Mouse (Mus musculus) gastrocnemius, postnatal 25 days (tissue): ENCODE measurements around the gene Sh3d21. TPM values are rescaled to one million over a fixed set of nuclear protein-coding genes. Genes with fewer than 3 reads are reported as not detected.

Experiments
- DNase-seq: peaks from one replicate; pipeline ENCODE4 v3.0.0; 2022
- total RNA-seq, 2 experiments: library from RNA; stranded (reverse); gene quantifications; 1 replicate in 1 of 2; 2 replicates in 1 of 2; pipeline ENCODE4 v1.2.3; 2021

The Sh3d21 gene
- total RNA-seq, 2 experiments from 2014 or later = 0.94 to 1.3 TPM

- no peak for DNase-seq
These were observed 55.1 kb downstream of the Sh3d21 start for GRCm38 (mm10) chr4:126108061-126108740.

GRCm38 (mm10) chr4:126105131-126105783 lies 58.0 kb downstream of the Sh3d21 start:
- DNase-seq = no peak

- peak; percentile 40 for DNase-seq
These were observed 58.8 kb downstream of the Sh3d21 start for GRCm38 (mm10) chr4:126104261-126105075.

GRCm38 (mm10) chr4:126103590-126104068 lies 59.7 kb downstream of the Sh3d21 start, which contains the start of gene Stk40:
Gene Stk40, plus strand, starts transcription at chr4:126103957.
- DNase-seq = peak; percentile 97

- peak; percentile 89 for DNase-seq
These were observed 60.2 kb downstream of the Sh3d21 start for GRCm38 (mm10) chr4:126103057-126103581.

GRCm38 (mm10) chr4:126102061-126102841 lies 61.0 kb downstream of the Sh3d21 start:
- peak; percentile 37 for DNase-seq

- DNase-seq = no peak
These were observed 62.5 kb downstream of the Sh3d21 start for GRCm38 (mm10) chr4:126100764-126101163.

Other genes with a start within 250 kb of the Sh3d21 start
- gene Csf3r, start 138.9 kb downstream of the Sh3d21 start, total RNA-seq = under 1 TPM; 0.13 to 0.21 TPM
- gene Mrps15, start 116.6 kb downstream of the Sh3d21 start, total RNA-seq = 10 to 100 TPM; 65.8 to 68.8 TPM
- gene Oscp1, start 104.9 kb downstream of the Sh3d21 start, total RNA-seq = 1 to 10 TPM in 1 of 2 experiments, under 1 TPM in 1; 0.72 to 2.2 TPM
- 1 to 10 TPM; 6.7 to 7.6 TPM for gene Lsm10, start 66.9 kb downstream of the Sh3d21 start, total RNA-seq
- 10 to 100 TPM; 70.8 to 75.6 TPM for gene Stk40, start 59.5 kb downstream of the Sh3d21 start, total RNA-seq
- gene Eva1b, start 15.7 kb downstream of the Sh3d21 start, total RNA-seq = 1 to 10 TPM; 6.3 to 6.8 TPM
- gene Thrap3, start 39.3 kb upstream of the Sh3d21 start, total RNA-seq = 10 to 100 TPM; 90.9 to 92.4 TPM
- gene Map7d1, start 92.9 kb upstream of the Sh3d21 start, total RNA-seq = 100 to 1,000 TPM; 166 to 187 TPM
- 10 to 100 TPM; 18.0 to 21.0 TPM for gene Trappc3, start 98.8 kb upstream of the Sh3d21 start, total RNA-seq
- 1 to 10 TPM in 1 of 2 experiments, under 1 TPM in 1; 0.96 to 3.9 TPM for gene Col8a2, start 123.3 kb upstream of the Sh3d21 start, total RNA-seq
- gene Adprhl2, start 158.2 kb upstream of the Sh3d21 start, total RNA-seq = 1 to 10 TPM; 7.4 to 8.4 TPM
- under 1 TPM; 0.31 to 0.88 TPM for gene Tekt2, start 162.2 kb upstream of the Sh3d21 start, total RNA-seq